Mouse (Mus musculus) myocyte (in vitro differentiated cells): Measurements from ENCODE around the gene Ly6g6f. TPM values are rescaled to one million over a fixed set of nuclear protein-coding genes. Genes with fewer than 3 reads are reported as not detected.

ENCODE experiments used
- polyA plus RNA-seq: library from polyadenylated mRNA; unstranded; fragments of >200 nt; fragmentation: generic; extraction: Trizol; gene quantifications from one replicate; pipeline ENCODE4 v1.2.1, GENCODE M21; 2012; ENCODE audit warnings: missing spikeins

The Ly6g6f gene
- polyA plus RNA-seq, 1 experiment, result not detected

Other genes with a start within 250 kb of the Ly6g6f start
- 29.9 TPM for gene Stk19, start 248.7 kb downstream of the Ly6g6f start, polyA plus RNA-seq
- gene Dxo, start 248.6 kb downstream of the Ly6g6f start, polyA plus RNA-seq, result 25.7 TPM
- gene Skiv2l, start 235.4 kb downstream of the Ly6g6f start, polyA plus RNA-seq, result 38.4 TPM
- gene Nelfe, start 235.2 kb downstream of the Ly6g6f start, polyA plus RNA-seq, result 60.0 TPM
- 0.37 TPM for gene Cfb, start 223.1 kb downstream of the Ly6g6f start, polyA plus RNA-seq
- 10.2 TPM for gene Zbtb12, start 206.1 kb downstream of the Ly6g6f start, polyA plus RNA-seq
- gene Gm20547, start 203.6 kb downstream of the Ly6g6f start, polyA plus RNA-seq, result not detected
- gene C2, start 187.3 kb downstream of the Ly6g6f start, polyA plus RNA-seq, result 0.43 TPM
- gene Ehmt2, start 187.1 kb downstream of the Ly6g6f start, polyA plus RNA-seq, result 94.5 TPM
- gene Slc44a4, start 171.1 kb downstream of the Ly6g6f start, polyA plus RNA-seq, result 14.6 TPM
- gene Neu1, start 154.4 kb downstream of the Ly6g6f start, polyA plus RNA-seq, result 30.1 TPM
- 7.3 TPM for gene Hspa1b, start 126.4 kb downstream of the Ly6g6f start, polyA plus RNA-seq
- not detected for gene Gm20481, start 115.7 kb downstream of the Ly6g6f start, polyA plus RNA-seq
- gene Hspa1a, start 113.5 kb downstream of the Ly6g6f start, polyA plus RNA-seq, result 1.8 TPM
- gene Hspa1l, start 112.9 kb downstream of the Ly6g6f start, polyA plus RNA-seq, result 1.3 TPM
- gene Lsm2, start 103.7 kb downstream of the Ly6g6f start, polyA plus RNA-seq, result 52.3 TPM
- gene Vars, start 84.6 kb downstream of the Ly6g6f start, polyA plus RNA-seq, result 208 TPM
- gene Vwa7, start 69.0 kb downstream of the Ly6g6f start, polyA plus RNA-seq, result 0.05 TPM
- 0.14 TPM for gene Sapcd1, start 57.6 kb downstream of the Ly6g6f start, polyA plus RNA-seq
- gene Msh5, start 38.9 kb downstream of the Ly6g6f start, polyA plus RNA-seq, result 2.1 TPM
- gene Clic1, start 35.6 kb downstream of the Ly6g6f start, polyA plus RNA-seq, result 412 TPM
- gene Ddah2, start 26.6 kb downstream of the Ly6g6f start, polyA plus RNA-seq, result 101 TPM
- 0.18 TPM for gene Ly6g6c, start 20.2 kb downstream of the Ly6g6f start, polyA plus RNA-seq
- gene Mpig6b, start 19.4 kb downstream of the Ly6g6f start, polyA plus RNA-seq, result not detected
- gene Ly6g6e, start 8.7 kb downstream of the Ly6g6f start, polyA plus RNA-seq, result not detected
- gene Ly6g6d, start 7.5 kb downstream of the Ly6g6f start, polyA plus RNA-seq, result not detected
- 64.7 TPM for gene Abhd16a, start 3.7 kb upstream of the Ly6g6f start, polyA plus RNA-seq
- gene Ly6g5c, start 22.7 kb upstream of the Ly6g6f start, polyA plus RNA-seq, result not detected
- gene Ly6g5b, start 29.8 kb upstream of the Ly6g6f start, polyA plus RNA-seq, result 0.11 TPM
- gene Gpank1, start 35.8 kb upstream of the Ly6g6f start, polyA plus RNA-seq, result 17.4 TPM
- 320 TPM for gene Csnk2b, start 36.4 kb upstream of the Ly6g6f start, polyA plus RNA-seq
- 12.8 TPM for gene D17H6S53E, start 40.8 kb upstream of the Ly6g6f start, polyA plus RNA-seq
- gene Apom, start 46.4 kb upstream of the Ly6g6f start, polyA plus RNA-seq, result 0.18 TPM
- 271 TPM for gene Bag6, start 49.6 kb upstream of the Ly6g6f start, polyA plus RNA-seq
- gene Prrc2a, start 79.3 kb upstream of the Ly6g6f start, polyA plus RNA-seq, result 153 TPM
- not detected for gene Aif1, start 90.5 kb upstream of the Ly6g6f start, polyA plus RNA-seq
- 4.3 TPM for gene Lst1, start 102.8 kb upstream of the Ly6g6f start, polyA plus RNA-seq
- 0.05 TPM for gene Ltb, start 108.8 kb upstream of the Ly6g6f start, polyA plus RNA-seq
- 0.05 TPM for gene Tnf, start 116.4 kb upstream of the Ly6g6f start, polyA plus RNA-seq
- gene Lta, start 119.7 kb upstream of the Ly6g6f start, polyA plus RNA-seq, result 0.26 TPM
- gene Gm16181, start 135.2 kb upstream of the Ly6g6f start, polyA plus RNA-seq, result 0.18 TPM
- gene Atp6v1g2, start 148.1 kb upstream of the Ly6g6f start, polyA plus RNA-seq, result 2.0 TPM
- gene Nfkbil1, start 150.2 kb upstream of the Ly6g6f start, polyA plus RNA-seq, result 27.1 TPM
- 268 TPM for gene Ddx39b, start 156.1 kb upstream of the Ly6g6f start, polyA plus RNA-seq
- 38.3 TPM for gene H2-D1, start 177.1 kb upstream of the Ly6g6f start, polyA plus RNA-seq
- gene H2-Q1, start 234.8 kb upstream of the Ly6g6f start, polyA plus RNA-seq, result 6.6 TPM